Mouse (Mus musculus) midbrain, embryonic 11.5 days (tissue): Measurements from ENCODE around the gene B4galnt1. TPM values are rescaled to one million over a fixed set of nuclear protein-coding genes. Genes with fewer than 3 reads are reported as not detected.

ENCODE experiments used
- ATAC-seq: fragments of 200-750 bp; cut with Nextera tagmentation; 2 replicates; pipeline ENCODE4 v1.8.0; 2017; ENCODE audit warnings: moderate TSS enrichment, moderate library complexity; ENCODE audit not compliant: low FRiP score
- DNase-seq: peaks from one replicate; pipeline ENCODE4 v3.0.0; 2015; ENCODE audit warnings: low spot score; ENCODE audit errors: missing footprints
- H3K27ac ChIP-seq: fragments of 300-500 bp; sonication (generic); 2 replicates; pipeline ENCODE4 v1.5.1; 2014; ENCODE audit warnings: low read depth, low read length
- H3K27me3 ChIP-seq: fragments of 300-500 bp; sonication (generic); 2 replicates; pipeline ENCODE4 v1.6.1; 2014; ENCODE audit warnings: mild to moderate bottlenecking, low read length, moderate library complexity, mixed read lengths; ENCODE audit not compliant: control insufficient read depth, insufficient read depth
- H3K36me3 ChIP-seq: fragments of 300-500 bp; sonication (generic); 2 replicates; pipeline ENCODE4 v1.6.1; 2014; ENCODE audit warnings: mild to moderate bottlenecking, low read length, moderate library complexity, mixed read lengths; ENCODE audit not compliant: control insufficient read depth, insufficient read depth
- H3K4me1 ChIP-seq: fragments of 300-500 bp; sonication (generic); 2 replicates; pipeline ENCODE4 v1.6.1; 2014; ENCODE audit warnings: low read length; ENCODE audit not compliant: control insufficient read depth, insufficient read depth
- H3K4me2 ChIP-seq: fragments of 300-500 bp; sonication (generic); 2 replicates; pipeline ENCODE4 v1.6.1; 2014; ENCODE audit warnings: mild to moderate bottlenecking, moderate library complexity
- H3K4me3 ChIP-seq: fragments of 300-500 bp; sonication (generic); 2 replicates; pipeline ENCODE4 v1.5.1; 2014; ENCODE audit warnings: low read depth, low read length
- H3K9ac ChIP-seq: fragments of 300-500 bp; sonication (generic); 2 replicates; pipeline ENCODE4 v1.6.1; 2014; ENCODE audit warnings: low read length
- H3K9me3 ChIP-seq: fragments of 300-500 bp; sonication (generic); 2 replicates; pipeline ENCODE4 v1.6.1; 2016; ENCODE audit warnings: low read length; ENCODE audit not compliant: control insufficient read depth
- WGBS: fragments of 180-500 bp; shearing (Covaris S2); extraction: QIAGEN DNeasy Blood & Tissue Kit; methylation state at CpG from one replicate; pipeline ENCODE4 v1.1.7; 2014; 5-methylcytosine and 5-hydroxymethylcytosine counted together
- polyA plus RNA-seq: library from polyadenylated mRNA; unstranded; fragments of >200 nt; fragmentation: Nextera tagmentation; extraction: Ambion mirVana; gene quantifications from 2 replicates; pipeline ENCODE4 v1.2.1, GENCODE M21; 2014

Gene B4galnt1
- polyA plus RNA-seq, 1 experiment from 2014 or later: 9.4 TPM

GRCm38 (mm10) chr10:127178286-127179027 is 13.4 kb downstream of the B4galnt1 start:
- ATAC-seq: no peak; the same call in 1 of the 2 replicates

GRCm38 (mm10) chr10:127179871-127180694 is 15.1 kb downstream of the B4galnt1 start, which contains the start of gene Slc26a10:
Gene Slc26a10 (minus strand): TSS chr10:127180645.
- peaks cover 49% of the 10 kb centered on the region for H3K27me3 ChIP-seq
- ATAC-seq: no peak

More at GRCm38 (mm10) chr10:127178286-127179027, 13.4 kb downstream of the B4galnt1 start:
- no peak overlapping the region for H3K9ac ChIP-seq
- no peaks in the 10 kb centered on the region for H3K9me3 ChIP-seq
- H3K4me1 ChIP-seq: peaks cover 12% of the 10 kb centered on the region
- no peaks in the 10 kb centered on the region for H3K36me3 ChIP-seq
- H3K27ac ChIP-seq: no peak overlapping the region
- H3K27me3 ChIP-seq: peaks cover 49% of the 10 kb centered on the region
- peak overlapping the region; percentile 50 for H3K4me2 ChIP-seq
- peak overlapping the region; percentile 21 for H3K4me3 ChIP-seq
- WGBS: 4% methylated on average over 41 of the region's 41 CpGs
- DNase-seq: peak; percentile 92

GRCm38 (mm10) chr10:127180695-127181047 is 15.6 kb downstream of the B4galnt1 start:
- Histone ChIP-seq H3K36me3 (no peaks in the 10 kb centered on the region), H3K4me3 (no peak overlapping the region), H3K4me1 (peaks cover 12% of the 10 kb centered on the region), H3K9me3 (no peaks in the 10 kb centered on the region), H3K27me3 (peaks cover 49% of the 10 kb centered on the region), H3K9ac (no peak overlapping the region), H3K4me2 (no peak overlapping the region), H3K27ac (no peak overlapping the region)
- DNase-seq (no peak), ATAC-seq (no peak)
- WGBS: 6% methylated on average over 3 of the region's 3 CpGs

More at GRCm38 (mm10) chr10:127179871-127180694, 15.1 kb downstream of the B4galnt1 start, which contains the start of gene Slc26a10:
- DNase-seq: peak; percentile 91
- peaks cover 12% of the 10 kb centered on the region for H3K4me1 ChIP-seq
- no peaks in the 10 kb centered on the region for H3K36me3 ChIP-seq
- H3K9ac ChIP-seq: no peak within 1 kb of the TSS
- peak within 1 kb of the TSS; percentile 28; the same call in 1 of the 2 replicates for H3K4me2 ChIP-seq
- H3K4me3 ChIP-seq: no peak within 1 kb of the TSS
- 1% methylated on average over 34 of the region's 34 CpGs for WGBS
- H3K9me3 ChIP-seq: no peaks in the 10 kb centered on the region
- H3K27ac ChIP-seq: no peak within 1 kb of the TSS

- Histone ChIP-seq H3K27me3 (peaks cover 46% of the 10 kb centered on the region), H3K9me3 (no peaks in the 10 kb centered on the region), H3K9ac (no peak overlapping the region), H3K27ac (no peak overlapping the region), H3K4me3 (no peak overlapping the region), H3K4me1 (peaks cover 12% of the 10 kb centered on the region), H3K4me2 (no peak overlapping the region), H3K36me3 (peaks cover 2% of the 10 kb centered on the region; the same call in 1 of the 2 replicates)
- ATAC-seq (no peak), DNase-seq (no peak)
- WGBS: 70% methylated on average over 6 of the region's 6 CpGs
Observed at GRCm38 (mm10) chr10:127181566-127181965, 16.5 kb downstream of the B4galnt1 start.

GRCm38 (mm10) chr10:127182624-127183023 is 17.6 kb downstream of the B4galnt1 start:
- no peak overlapping the region for H3K4me2 ChIP-seq
- no peak for ATAC-seq
- H3K9me3 ChIP-seq: no peaks in the 10 kb centered on the region
- 86% methylated on average over 4 of the region's 4 CpGs for WGBS
- peaks cover 5% of the 10 kb centered on the region; the same call in 1 of the 2 replicates for H3K36me3 ChIP-seq
- DNase-seq: no peak
- peaks cover 12% of the 10 kb centered on the region for H3K4me1 ChIP-seq
- H3K27ac ChIP-seq: no peak overlapping the region
- no peak overlapping the region for H3K4me3 ChIP-seq
- no peak overlapping the region for H3K9ac ChIP-seq
- H3K27me3 ChIP-seq: peaks cover 36% of the 10 kb centered on the region

- Histone ChIP-seq H3K27ac (no peak overlapping the region), H3K27me3 (peaks cover 26% of the 10 kb centered on the region), H3K4me2 (peak overlapping the region; percentile 20; the same call in 1 of the 2 replicates), H3K4me1 (peaks cover 9% of the 10 kb centered on the region; the same call in 1 of the 2 replicates), H3K9ac (no peak overlapping the region), H3K4me3 (no peak overlapping the region), H3K36me3 (peaks cover 5% of the 10 kb centered on the region; the same call in 1 of the 2 replicates), H3K9me3 (no peaks in the 10 kb centered on the region)
- 14% methylated on average over 20 of the region's 20 CpGs for WGBS
- ATAC-seq: no peak
- DNase-seq: no peak
Observed at GRCm38 (mm10) chr10:127183759-127184158, 18.7 kb downstream of the B4galnt1 start.

GRCm38 (mm10) chr10:127185101-127185500 is 20.1 kb downstream of the B4galnt1 start:
- ATAC-seq: no peak
- Histone ChIP-seq H3K27ac (no peak overlapping the region), H3K4me1 (peaks cover 20% of the 10 kb centered on the region), H3K9ac (no peak overlapping the region), H3K4me3 (no peak overlapping the region), H3K36me3 (peaks cover 5% of the 10 kb centered on the region; the same call in 1 of the 2 replicates), H3K27me3 (peaks cover 12% of the 10 kb centered on the region), H3K9me3 (no peaks in the 10 kb centered on the region), H3K4me2 (no peak overlapping the region)
- DNase-seq: peak; percentile 86
- WGBS: 65% methylated on average over 9 of the region's 9 CpGs

GRCm38 (mm10) chr10:127185506-127185905 is 20.5 kb downstream of the B4galnt1 start:
- peaks cover 8% of the 10 kb centered on the region for H3K27me3 ChIP-seq

More at GRCm38 (mm10) chr10:127185506-127185905, 20.5 kb downstream of the B4galnt1 start:
- Histone ChIP-seq H3K9ac (no peak overlapping the region), H3K27ac (no peak overlapping the region), H3K4me3 (no peak overlapping the region), H3K36me3 (peaks cover 5% of the 10 kb centered on the region; the same call in 1 of the 2 replicates), H3K9me3 (no peaks in the 10 kb centered on the region), H3K4me1 (peaks cover 21% of the 10 kb centered on the region), H3K4me2 (no peak overlapping the region)
- ATAC-seq (no peak), DNase-seq (no peak)
- 86% methylated on average over 15 of the region's 15 CpGs for WGBS
